Mouse (Mus musculus) layer of hippocampus, adult 18-20 months (tissue): ENCODE results near the gene Actl10. TPM values are rescaled to one million over a fixed set of nuclear protein-coding genes. Genes with fewer than 3 reads are reported as not detected.

ENCODE experiments used
- DNase-seq, 2 experiments: peaks; one replicate each; pipeline ENCODE4 v3.0.0; 2022; ENCODE audit warnings: low spot score in 2 of 2
- total RNA-seq, 2 experiments: library from RNA; stranded (reverse); gene quantifications; 2 replicates each; pipeline ENCODE4 v1.2.3; 2021

Gene Actl10
- total RNA-seq, 2 experiments from 2014 or later: not detected

GRCm38 (mm10) chr2:154549886-154550189 is 1.7 kb upstream of the Actl10 start:
- no peak for DNase-seq

DNA sequence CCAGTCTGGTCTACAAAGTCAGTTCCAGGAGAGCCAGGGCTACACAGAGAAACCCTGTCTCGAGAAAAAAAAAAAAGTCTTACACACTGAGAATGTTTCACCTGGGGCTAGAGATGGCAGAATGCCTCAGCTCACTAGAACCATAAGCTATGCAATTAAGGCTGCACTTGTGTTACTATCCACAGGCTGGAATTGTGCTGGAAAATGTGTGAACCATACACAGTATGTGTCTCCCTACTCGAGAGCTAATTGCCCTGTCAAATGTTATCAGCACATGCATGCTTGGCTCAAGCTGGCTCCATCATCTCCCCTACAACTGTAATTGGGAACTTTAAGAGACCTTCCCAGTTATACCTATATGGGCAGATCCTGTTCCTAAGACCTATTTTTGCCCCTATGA is 639 bp upstream of the Actl10 start:
- DNase-seq: no peak

DNA sequence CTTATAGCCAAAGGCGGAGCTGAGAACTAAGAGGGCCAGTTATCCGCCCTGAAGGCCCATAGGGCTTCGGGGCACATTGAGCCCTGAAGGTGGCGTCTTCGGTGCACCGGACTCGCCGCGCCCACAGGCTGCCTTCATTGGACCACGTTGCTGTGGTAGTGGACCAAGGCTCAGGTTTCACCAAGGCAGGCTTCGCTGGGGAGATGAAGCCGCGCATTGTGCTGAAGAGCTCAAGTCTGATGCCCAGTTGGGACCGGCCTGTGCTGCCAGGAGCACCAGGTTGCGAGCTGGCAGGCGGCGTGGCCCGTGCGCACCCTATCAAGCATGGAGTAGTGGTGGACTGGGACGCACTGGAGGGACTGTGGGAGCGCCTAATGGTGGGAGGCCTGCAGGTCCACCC is 351 bp downstream of the Actl10 start:
- DNase-seq: no peak

GRCm38 (mm10) chr2:154552424-154552907 is 890 bp downstream of the Actl10 start:
- DNase-seq: peak in 1 of 2 experiments; percentile 73

DNA sequence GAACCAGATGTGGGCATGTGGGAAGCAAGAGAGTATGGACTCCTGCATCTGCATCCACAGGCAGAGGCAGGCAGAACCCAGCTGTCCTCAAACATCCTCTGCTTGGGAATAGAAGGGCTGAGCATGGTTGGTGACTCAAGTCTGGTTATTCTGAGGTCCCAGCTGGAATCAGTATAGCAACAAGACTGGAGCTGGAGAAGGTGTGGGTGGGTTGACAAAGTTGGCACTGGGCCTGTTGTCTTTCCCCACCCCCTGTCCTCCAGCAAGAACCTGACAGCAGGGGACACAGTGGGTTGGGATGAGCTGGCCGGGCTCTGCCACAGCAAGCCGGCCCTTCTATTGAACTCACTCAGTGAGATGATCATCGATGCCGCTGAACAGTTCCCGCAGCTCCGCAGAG is 3.7 kb downstream of the Actl10 start:
- DNase-seq: no peak

- DNase-seq: no peak
Measured at GRCm38 (mm10) chr2:154557184-154557832, 5.7 kb downstream of the Actl10 start.

GRCm38 (mm10) chr2:154558264-154559039 is 6.9 kb downstream of the Actl10 start, which contains the start of gene Necab3:
TSS of gene Necab3 (minus strand) at chr2:154558890.
- peak in 1 of 2 experiments; percentile 63 for DNase-seq

GRCm38 (mm10) chr2:154563612-154564170 is 12.1 kb downstream of the Actl10 start:
- DNase-seq: no peak

GRCm38 (mm10) chr2:154565562-154565961 is 14.0 kb downstream of the Actl10 start:
- DNase-seq: no peak

GRCm38 (mm10) chr2:154566641-154567040 is 15.1 kb downstream of the Actl10 start:
- no peak for DNase-seq

DNA sequence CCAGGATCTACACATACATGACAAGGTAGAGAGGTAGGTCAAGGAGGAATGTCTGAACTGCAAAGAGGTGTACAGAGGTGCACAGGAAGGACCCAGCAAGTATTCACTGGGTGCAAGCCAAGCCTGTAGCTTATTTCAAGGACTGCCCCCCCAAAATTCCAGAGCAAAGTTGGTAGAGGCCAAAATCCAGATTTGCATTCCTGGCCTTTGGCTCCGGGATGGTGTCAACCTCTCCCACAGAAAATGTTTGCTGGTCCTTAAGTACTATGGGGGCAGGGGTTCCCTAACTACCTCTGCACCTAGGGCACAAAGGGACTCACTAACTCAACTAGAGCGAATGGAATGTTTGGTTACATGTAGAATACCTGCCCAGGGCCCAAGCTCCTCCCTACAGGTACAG is 16.2 kb downstream of the Actl10 start:
- no peak for DNase-seq

DNA sequence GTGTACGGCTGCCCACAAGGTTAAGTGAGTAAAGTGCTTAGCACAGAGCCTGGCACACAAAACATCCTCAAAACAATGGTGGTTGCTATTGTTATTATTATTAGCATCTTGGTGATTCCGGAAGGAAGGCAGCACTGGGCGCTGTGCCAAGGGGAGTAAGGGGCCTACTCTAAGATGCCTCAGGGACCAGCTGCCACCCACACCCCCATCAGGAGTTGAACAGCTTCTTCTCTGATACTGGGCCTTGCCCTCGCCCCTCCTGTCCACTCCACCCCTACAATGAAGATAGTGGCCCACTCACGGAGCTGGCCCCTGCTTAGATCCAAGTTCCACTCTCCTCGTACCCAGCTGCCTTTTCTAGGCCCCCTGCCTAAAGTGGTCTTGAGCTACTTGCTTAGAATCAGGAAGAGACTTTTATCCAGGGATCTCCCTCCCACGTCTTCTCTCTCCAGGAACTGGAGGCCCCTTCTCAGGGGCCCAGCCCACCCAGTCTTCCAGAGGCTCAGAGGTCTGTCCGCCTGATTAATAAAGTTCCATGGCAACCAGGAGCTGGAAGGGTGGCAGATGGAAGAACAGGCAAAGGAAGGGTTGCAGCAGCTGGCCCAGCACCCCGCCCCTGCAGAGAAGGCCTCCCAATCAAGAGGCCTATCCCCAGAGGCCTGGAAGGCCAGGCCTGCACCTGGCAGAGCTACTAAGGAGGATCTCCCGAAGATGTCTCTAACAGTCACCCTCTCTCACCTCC is 16.9 kb downstream of the Actl10 start:
- no peak for DNase-seq

DNA sequence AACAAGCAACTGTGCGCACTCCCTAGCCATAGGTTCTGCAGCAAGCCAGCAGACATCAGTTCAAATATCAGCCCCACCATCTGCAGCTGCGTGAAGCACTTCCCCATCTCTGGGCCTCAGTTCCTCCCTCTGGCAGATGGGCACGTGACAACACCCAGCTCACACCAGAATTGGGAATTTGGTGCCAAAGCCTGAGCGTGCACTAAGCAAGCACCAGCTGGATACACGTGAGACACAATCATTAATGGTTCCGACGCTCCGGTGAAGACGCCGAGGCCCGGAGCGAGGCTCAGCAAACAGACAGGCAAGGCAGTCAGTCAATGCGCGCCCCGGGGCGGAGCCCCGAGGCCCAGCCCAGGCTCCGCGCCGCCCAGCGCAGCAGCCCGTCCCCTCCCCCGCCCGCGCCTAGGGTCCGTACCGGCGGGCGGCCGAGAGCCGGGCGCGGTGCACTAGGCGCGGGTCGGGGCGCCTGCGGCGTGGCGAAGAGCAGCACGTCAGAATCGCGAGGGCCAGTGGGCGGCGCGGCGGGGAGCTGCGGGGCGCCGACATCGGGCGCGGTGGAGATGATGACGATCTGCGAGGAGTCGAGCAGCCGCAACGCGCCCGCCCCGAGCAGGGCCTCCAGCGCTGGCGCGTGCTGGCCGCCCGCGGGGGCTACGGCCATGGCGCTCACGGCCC is 17.6 kb downstream of the Actl10 start:
- peak in 1 of 2 experiments; percentile 36 for DNase-seq

- peak; percentile 86 to 93 for DNase-seq
Measured at GRCm38 (mm10) chr2:154569836-154570286, 18.3 kb downstream of the Actl10 start, which contains the start of gene E2f1. TSS of gene E2f1 (minus strand) at chr2:154569892.

GRCm38 (mm10) chr2:154570666-154571065 is 19.1 kb downstream of the Actl10 start:
- DNase-seq: no peak

GRCm38 (mm10) chr2:154571266-154571665 is 19.7 kb downstream of the Actl10 start:
- DNase-seq: no peak

DNA sequence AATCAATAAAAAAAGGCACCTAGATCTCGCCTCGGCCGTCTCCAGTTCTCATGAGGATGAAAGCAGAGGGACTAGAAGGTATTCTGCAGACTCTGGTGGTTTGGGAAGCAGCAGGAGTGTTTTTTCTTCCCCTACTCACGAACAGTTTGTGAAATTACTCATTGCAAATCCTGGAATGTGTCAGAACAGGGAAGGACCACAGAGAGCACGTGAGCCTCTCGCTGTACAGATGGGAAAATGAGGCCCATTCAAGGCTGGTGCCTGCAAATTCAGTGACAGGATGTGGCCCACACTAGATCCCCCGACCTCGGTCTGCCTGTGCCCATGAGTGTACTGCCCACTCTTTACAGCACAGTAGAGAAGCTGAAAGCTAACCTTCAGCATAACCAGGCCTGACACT is 20.4 kb downstream of the Actl10 start:
- DNase-seq: peak in 1 of 2 experiments; percentile 34

DNA sequence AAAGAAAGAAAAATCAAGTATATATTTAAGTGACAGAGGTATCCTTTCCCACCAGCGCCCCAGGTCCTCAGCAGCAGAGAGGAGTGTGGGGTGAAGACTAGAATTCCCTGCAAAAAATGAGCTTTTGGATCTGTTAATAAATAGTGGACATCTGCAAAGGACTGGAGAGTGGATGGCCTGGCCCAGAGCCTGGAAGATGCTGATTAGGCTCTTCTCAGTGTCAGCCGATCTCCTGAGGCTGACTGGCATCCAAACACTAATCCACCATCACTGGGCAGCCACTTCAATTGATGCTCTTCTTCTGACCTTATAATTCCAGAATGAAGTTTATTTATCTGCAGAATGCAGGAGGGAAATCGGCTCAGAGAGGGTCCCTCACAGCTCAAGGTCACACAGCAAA is 21.4 kb downstream of the Actl10 start:
- no peak for DNase-seq

- DNase-seq: no peak
Measured at GRCm38 (mm10) chr2:154574271-154574670, 22.7 kb downstream of the Actl10 start.

DNA sequence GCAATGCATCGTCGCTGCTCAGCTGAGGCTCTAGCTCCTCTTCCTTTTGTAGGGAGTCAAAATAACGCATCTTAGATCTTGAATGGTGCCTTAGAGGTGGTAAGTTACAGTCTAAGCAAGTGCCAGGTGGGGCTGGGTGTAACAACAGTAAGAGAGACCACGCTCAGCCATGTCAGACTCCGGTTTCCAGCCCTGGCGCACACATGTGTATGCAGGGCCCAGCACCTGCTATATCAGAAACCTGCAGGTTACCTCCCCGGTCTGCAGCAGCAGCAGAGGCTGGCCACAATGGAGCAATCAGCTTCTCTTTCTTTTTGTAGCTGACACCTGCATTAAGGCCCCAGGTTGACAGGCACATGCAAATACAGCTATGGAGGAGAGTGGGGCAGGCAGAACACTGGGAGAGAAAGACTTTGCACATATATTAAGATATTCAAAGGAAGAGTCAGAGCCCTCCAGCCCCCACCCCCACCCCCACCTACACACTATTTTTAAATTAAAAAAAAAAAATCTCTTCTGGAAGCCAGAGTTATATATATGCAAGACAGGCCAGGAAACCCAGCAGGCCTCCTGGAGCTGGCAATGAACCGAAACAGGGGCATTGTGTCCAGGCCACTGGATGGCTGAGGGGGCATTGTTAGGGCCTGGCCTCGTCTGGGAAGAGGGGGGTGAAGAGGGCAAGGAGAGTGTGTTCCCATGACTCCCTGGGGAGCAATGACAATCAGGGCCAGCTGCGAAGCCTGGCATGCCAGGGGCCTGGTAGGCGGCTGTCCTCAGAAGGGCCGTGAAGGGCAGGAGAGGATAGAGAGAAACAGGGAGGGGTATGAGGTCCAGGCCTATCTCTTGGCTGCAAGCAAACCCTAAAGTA is 25.5 kb downstream of the Actl10 start:
- no peak for DNase-seq
